Mouse (Mus musculus): ENCODE results near the gene Slc36a1. TPM values are rescaled to one million over a fixed set of nuclear protein-coding genes. Genes with fewer than 3 reads are reported as not detected.

Gene Slc36a1
- polyA plus RNA-seq, 1 experiment: 96.4 TPM

DNA sequence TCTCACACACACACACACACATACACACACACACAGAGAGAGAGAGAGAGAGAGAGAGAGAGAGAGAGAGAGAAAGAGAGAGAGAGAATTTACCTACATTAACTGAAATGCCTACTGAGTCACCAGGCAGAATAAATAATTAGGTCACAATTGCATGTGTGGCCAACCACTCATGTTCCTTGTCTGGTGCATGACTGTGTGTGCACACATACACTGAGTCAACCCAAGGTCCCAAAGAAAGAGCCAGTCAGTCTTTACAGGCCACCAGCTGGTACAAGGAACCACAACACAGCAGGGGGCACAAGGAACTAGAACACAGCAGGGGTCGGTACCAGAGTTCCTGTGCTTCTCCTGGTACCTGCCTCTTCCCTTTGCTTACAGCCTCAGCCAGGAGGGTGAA is 32.7 kb downstream of the Slc36a1 start:
- TF ChIP-seq POLR2A (IDR thresholded peaks at IDR 0.05; ENCODE audit: low read depth, low read length) (no peak), CTCF (IDR thresholded peaks at IDR 0.05; ENCODE audit: extremely low read depth, insufficient read length, insufficient replicate concordance, low read depth, low read length) (no peak)
- no peak overlapping the region for H3K4me3 ChIP-seq (ENCODE audit: low read depth, low read length)
- no peak overlapping the region for H3K27ac ChIP-seq (ENCODE audit: insufficient read depth, low read depth, low read length)
- H3K4me1 ChIP-seq (ENCODE audit: control insufficient read depth, insufficient read depth, insufficient read length, low read length): no peaks in the 10 kb centered on the region
- H3K36me3 ChIP-seq (ENCODE audit: control insufficient read depth, insufficient read depth, low read length): peaks cover 32% of the 10 kb centered on the region
- no peaks in the 10 kb centered on the region for H3K27me3 ChIP-seq (ENCODE audit: control insufficient read depth, insufficient read depth, low read length)
- WGBS: 48% methylated on average over 1 of the region's 1 CpGs

DNA sequence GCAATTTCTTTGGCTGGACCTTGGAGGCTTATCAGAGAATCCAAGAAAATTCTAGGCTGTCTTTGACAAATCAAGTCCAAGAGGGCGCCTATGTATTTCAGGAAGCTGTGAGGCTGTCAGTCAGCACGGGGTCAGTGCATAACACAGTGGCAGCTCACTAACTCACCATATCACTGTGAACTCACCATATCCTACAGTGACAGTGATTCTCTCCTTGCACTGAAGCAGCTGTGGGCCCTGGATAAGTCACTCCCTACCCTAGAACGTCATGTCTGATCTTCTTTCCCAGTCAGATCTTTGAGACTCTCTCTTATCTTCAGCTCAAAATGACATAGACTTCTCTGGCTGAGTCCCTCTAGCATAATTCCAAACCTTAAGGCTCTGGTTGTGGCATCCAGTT is 35.3 kb downstream of the Slc36a1 start:
- 0 out of 2 replicates have a peak overlapping the region, but pooled peaks have one; percentile 4 for H3K27ac ChIP-seq (ENCODE audit: insufficient read depth, low read depth, low read length)
- WGBS: 52% methylated on average over 3 of the region's 3 CpGs
- no peak overlapping the region for H3K4me3 ChIP-seq (ENCODE audit: low read depth, low read length)
- no peak for TF ChIP-seq CTCF (IDR thresholded peaks at IDR 0.05; ENCODE audit: extremely low read depth, insufficient read length, insufficient replicate concordance, low read depth, low read length)
- TF ChIP-seq POLR2A (IDR thresholded peaks at IDR 0.05; ENCODE audit: low read depth, low read length): no peak
- H3K4me1 ChIP-seq (ENCODE audit: control insufficient read depth, insufficient read depth, insufficient read length, low read length): no peaks in the 10 kb centered on the region
- peaks cover 7% of the 10 kb centered on the region for H3K36me3 ChIP-seq (ENCODE audit: control insufficient read depth, insufficient read depth, low read length)
- no peaks in the 10 kb centered on the region for H3K27me3 ChIP-seq (ENCODE audit: control insufficient read depth, insufficient read depth, low read length)

DNA sequence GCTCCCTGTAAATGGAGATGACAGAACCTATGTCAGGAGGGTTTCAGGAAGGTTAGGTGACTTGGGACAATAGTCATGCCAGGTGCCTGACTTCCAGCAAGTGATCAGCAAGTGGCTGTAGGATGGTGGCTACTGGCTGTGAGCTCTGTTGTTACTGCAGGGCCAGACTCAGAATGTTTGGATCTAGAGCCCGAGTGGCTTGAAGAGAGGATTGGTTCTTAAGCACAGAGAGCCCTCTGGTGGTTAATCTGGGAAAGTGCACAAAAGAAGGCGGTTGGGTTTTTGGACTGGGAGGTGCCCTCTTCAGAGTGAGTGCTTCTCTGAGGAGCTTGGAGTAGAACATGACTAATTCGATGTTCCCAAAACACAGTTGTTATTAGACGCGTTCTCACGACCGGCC is 36.4 kb downstream of the Slc36a1 start:
- H3K4me1 ChIP-seq (ENCODE audit: control insufficient read depth, insufficient read depth, insufficient read length, low read length): no peaks in the 10 kb centered on the region
- H3K36me3 ChIP-seq (ENCODE audit: control insufficient read depth, insufficient read depth, low read length): 0 out of 2 replicates have a peak, but pooled peaks cover 1% of the 10 kb centered on the region
- H3K27ac ChIP-seq (ENCODE audit: insufficient read depth, low read depth, low read length): no peak overlapping the region
- no peak overlapping the region for H3K4me3 ChIP-seq (ENCODE audit: low read depth, low read length)
- TF ChIP-seq POLR2A (IDR thresholded peaks at IDR 0.05; ENCODE audit: low read depth, low read length): no peak
- peak; percentile 62; the same call in 1 of the 2 replicates for TF ChIP-seq CTCF (IDR thresholded peaks at IDR 0.05; ENCODE audit: extremely low read depth, insufficient read length, insufficient replicate concordance, low read depth, low read length)
- 48% methylated on average over 7 of the region's 7 CpGs for WGBS
- no peaks in the 10 kb centered on the region for H3K27me3 ChIP-seq (ENCODE audit: control insufficient read depth, insufficient read depth, low read length)

DNA sequence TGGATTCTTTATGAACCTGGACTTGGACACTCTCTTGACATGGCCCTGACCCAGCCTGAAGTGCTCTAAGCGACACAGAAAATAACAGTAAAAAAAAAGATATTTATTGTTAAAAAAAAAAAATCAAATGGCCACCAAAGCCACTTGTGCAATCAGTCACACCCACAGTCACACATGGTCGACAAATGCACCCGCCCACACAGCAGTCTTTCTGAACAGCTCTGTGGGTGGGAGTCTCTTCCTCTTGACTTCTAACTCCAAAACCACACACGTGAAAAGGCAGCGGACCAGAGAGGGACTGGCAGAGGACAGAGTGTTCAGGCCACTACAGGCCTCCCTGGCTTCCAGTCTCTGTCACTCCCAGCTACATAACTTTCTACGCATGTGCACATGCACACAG is 46.4 kb downstream of the Slc36a1 start:
- Histone ChIP-seq H3K27me3 (ENCODE audit: control insufficient read depth, insufficient read depth, low read length) (no peaks in the 10 kb centered on the region), H3K4me1 (ENCODE audit: control insufficient read depth, insufficient read depth, insufficient read length, low read length) (no peaks in the 10 kb centered on the region), H3K27ac (ENCODE audit: insufficient read depth, low read depth, low read length) (no peak overlapping the region), H3K36me3 (ENCODE audit: control insufficient read depth, insufficient read depth, low read length) (no peaks in the 10 kb centered on the region), H3K4me3 (ENCODE audit: low read depth, low read length) (no peak overlapping the region)
- TF ChIP-seq POLR2A (IDR thresholded peaks at IDR 0.05; ENCODE audit: low read depth, low read length) (no peak), CTCF (IDR thresholded peaks at IDR 0.05; ENCODE audit: extremely low read depth, insufficient read length, insufficient replicate concordance, low read depth, low read length) (no peak)
- 60% methylated on average over 6 of the region's 6 CpGs for WGBS

DNA sequence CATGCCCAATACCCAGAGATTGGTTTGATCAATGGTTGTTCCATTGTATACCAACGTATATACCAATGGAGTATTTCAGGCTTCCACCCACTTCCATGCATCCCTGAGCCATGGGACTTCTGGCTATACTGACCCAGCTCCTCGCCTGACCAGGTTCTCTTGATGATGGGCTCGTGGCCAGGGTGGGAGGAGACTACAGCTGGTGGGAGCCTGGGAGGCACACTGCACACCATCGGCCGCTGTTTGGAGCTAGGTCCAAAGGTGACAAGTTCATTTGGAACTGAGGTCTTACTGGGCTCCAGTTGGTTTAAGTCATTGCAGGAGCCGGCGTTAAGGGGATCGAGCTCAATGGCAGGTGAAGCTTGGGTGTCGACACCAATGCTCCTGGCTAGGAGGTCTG is 49.2 kb downstream of the Slc36a1 start:
- Histone ChIP-seq H3K27me3 (ENCODE audit: control insufficient read depth, insufficient read depth, low read length) (no peaks in the 10 kb centered on the region), H3K36me3 (ENCODE audit: control insufficient read depth, insufficient read depth, low read length) (no peaks in the 10 kb centered on the region), H3K4me3 (ENCODE audit: low read depth, low read length) (no peak overlapping the region), H3K27ac (ENCODE audit: insufficient read depth, low read depth, low read length) (no peak overlapping the region), H3K4me1 (ENCODE audit: control insufficient read depth, insufficient read depth, insufficient read length, low read length) (no peaks in the 10 kb centered on the region)
- TF ChIP-seq CTCF (IDR thresholded peaks at IDR 0.05; ENCODE audit: extremely low read depth, insufficient read length, insufficient replicate concordance, low read depth, low read length): no peak
- TF ChIP-seq POLR2A (IDR thresholded peaks at IDR 0.05; ENCODE audit: low read depth, low read length): no peak
- 71% methylated on average over 9 of the region's 9 CpGs for WGBS

DNA sequence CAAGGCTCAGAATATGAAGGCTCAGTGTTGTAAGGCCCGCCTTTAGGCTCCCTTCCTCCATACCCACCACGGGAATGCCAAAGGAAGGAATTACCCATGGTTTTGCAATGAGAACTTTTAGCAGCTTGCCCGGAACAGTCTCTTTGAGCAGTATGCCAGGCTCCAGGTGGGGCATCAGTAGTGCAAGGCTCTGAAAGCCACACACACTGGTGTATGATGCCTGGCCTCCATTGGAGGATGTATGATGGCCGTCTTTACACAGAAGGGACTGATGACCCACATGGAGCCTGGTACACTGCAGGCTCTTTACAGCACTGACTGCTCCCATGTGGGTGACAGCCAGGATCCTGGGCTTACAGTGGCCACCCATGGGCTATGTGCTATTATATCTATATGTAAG is 57.0 kb downstream of the Slc36a1 start:
- 85% methylated on average over 4 of the region's 4 CpGs for WGBS
- H3K4me3 ChIP-seq (ENCODE audit: low read depth, low read length): no peak overlapping the region
- no peaks in the 10 kb centered on the region for H3K4me1 ChIP-seq (ENCODE audit: control insufficient read depth, insufficient read depth, insufficient read length, low read length)
- no peak for TF ChIP-seq POLR2A (IDR thresholded peaks at IDR 0.05; ENCODE audit: low read depth, low read length)
- TF ChIP-seq CTCF (IDR thresholded peaks at IDR 0.05; ENCODE audit: extremely low read depth, insufficient read length, insufficient replicate concordance, low read depth, low read length): no peak
- H3K36me3 ChIP-seq (ENCODE audit: control insufficient read depth, insufficient read depth, low read length): no peaks in the 10 kb centered on the region
- no peak overlapping the region for H3K27ac ChIP-seq (ENCODE audit: insufficient read depth, low read depth, low read length)
- H3K27me3 ChIP-seq (ENCODE audit: control insufficient read depth, insufficient read depth, low read length): no peaks in the 10 kb centered on the region

DNA sequence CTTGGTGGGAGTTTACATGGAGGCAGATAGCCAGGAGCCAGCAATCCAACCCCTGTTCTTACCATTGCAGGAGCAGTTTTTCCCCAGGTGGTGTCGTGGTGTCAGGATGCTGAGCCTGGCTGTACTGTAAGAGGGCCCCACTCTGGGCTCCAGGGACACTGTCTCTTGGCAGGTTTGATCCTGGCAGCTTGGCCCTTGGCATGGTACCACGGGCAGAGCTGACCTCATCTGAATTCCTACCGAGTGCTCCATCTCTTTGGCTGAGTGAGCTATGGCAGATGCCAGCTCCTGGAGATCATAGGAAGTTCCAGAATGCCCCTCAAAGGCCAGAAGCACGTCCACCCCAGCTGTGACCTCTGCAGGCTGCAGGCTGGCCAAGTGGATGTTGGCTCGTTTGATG is 57.9 kb downstream of the Slc36a1 start:
- Histone ChIP-seq H3K4me3 (ENCODE audit: low read depth, low read length) (no peak overlapping the region), H3K27ac (ENCODE audit: insufficient read depth, low read depth, low read length) (no peak overlapping the region), H3K27me3 (ENCODE audit: control insufficient read depth, insufficient read depth, low read length) (no peaks in the 10 kb centered on the region), H3K36me3 (ENCODE audit: control insufficient read depth, insufficient read depth, low read length) (no peaks in the 10 kb centered on the region), H3K4me1 (ENCODE audit: control insufficient read depth, insufficient read depth, insufficient read length, low read length) (no peaks in the 10 kb centered on the region)
- WGBS: 62% methylated on average over 5 of the region's 5 CpGs
- TF ChIP-seq CTCF (IDR thresholded peaks at IDR 0.05; ENCODE audit: extremely low read depth, insufficient read length, insufficient replicate concordance, low read depth, low read length): no peak
- no peak for TF ChIP-seq POLR2A (IDR thresholded peaks at IDR 0.05; ENCODE audit: low read depth, low read length)

DNA sequence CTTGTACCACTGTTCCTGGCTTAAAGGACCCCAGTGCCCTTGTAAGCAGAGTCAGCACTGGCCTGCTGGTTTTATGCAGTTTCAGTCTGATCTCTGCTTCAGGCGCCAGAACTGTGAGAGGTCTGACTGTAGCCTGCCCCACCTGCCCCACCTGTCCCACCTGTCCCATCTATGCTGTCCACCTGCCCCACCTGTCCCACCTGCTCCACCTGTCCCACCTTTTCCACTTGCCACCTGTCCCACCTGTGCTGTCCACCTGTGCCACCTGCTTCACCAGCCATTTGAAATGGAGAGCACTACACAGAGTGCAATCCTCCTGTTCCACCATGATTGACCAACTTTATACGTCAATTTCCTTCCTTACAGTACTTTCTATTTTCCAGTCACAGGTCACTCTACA is 60.2 kb downstream of the Slc36a1 start:
- TF ChIP-seq CTCF (IDR thresholded peaks at IDR 0.05; ENCODE audit: extremely low read depth, insufficient read length, insufficient replicate concordance, low read depth, low read length): no peak
- TF ChIP-seq POLR2A (IDR thresholded peaks at IDR 0.05; ENCODE audit: low read depth, low read length): no peak
- no peaks in the 10 kb centered on the region for H3K27me3 ChIP-seq (ENCODE audit: control insufficient read depth, insufficient read depth, low read length)
- no peak overlapping the region for H3K4me3 ChIP-seq (ENCODE audit: low read depth, low read length)
- H3K4me1 ChIP-seq (ENCODE audit: control insufficient read depth, insufficient read depth, insufficient read length, low read length): no peaks in the 10 kb centered on the region
- 44% methylated on average over 2 of the region's 2 CpGs for WGBS
- no peaks in the 10 kb centered on the region for H3K36me3 ChIP-seq (ENCODE audit: control insufficient read depth, insufficient read depth, low read length)
- no peak overlapping the region for H3K27ac ChIP-seq (ENCODE audit: insufficient read depth, low read depth, low read length)

All from small intestine, adult 2 months (tissue).